In genomic region chr1:63129857-63130690, GRCm38 (mm10) we compare ENCODE assay signal across 7 mouse cellular contexts. TPM values are rescaled to one million over a fixed set of nuclear protein-coding genes. Genes with fewer than 3 reads are reported as not detected.
DNase-seq lines count a peak whose midpoint lies in the region; ATAC-seq and TF ChIP-seq lines count a peak whose summit lies in the region.

No protein-coding gene starts in this region.

- H3K27me3 ChIP-seq in hindbrain, embryonic 10.5 days (ENCODE audit: insufficient read depth, poor library complexity, severe bottlenecking): no peaks in the 10 kb centered on the region
- H3K27me3 ChIP-seq in limb, embryonic 14.5 days (ENCODE audit: control insufficient read depth, insufficient read depth, low read length): no peaks in the 10 kb centered on the region
- H3K27me3 ChIP-seq in myocyte (ENCODE audit: control insufficient read depth, insufficient read depth, insufficient read length): no peaks in the 10 kb centered on the region

- no peak overlapping the region for H3ac ChIP-seq in myocyte (ENCODE audit: control insufficient read depth, insufficient read length)

- peaks cover 4% of the 10 kb centered on the region for H3K9me3 ChIP-seq in hindbrain, embryonic 10.5 days
- H3K9me3 ChIP-seq in limb, embryonic 14.5 days (ENCODE audit: control insufficient read depth, low read length): no peaks in the 10 kb centered on the region

- peak overlapping the region; percentile 42 for H3K4me3 ChIP-seq in hindbrain, embryonic 10.5 days
- peak overlapping the region; percentile 25 for H3K4me3 ChIP-seq in limb, embryonic 14.5 days (replicated peaks; ENCODE audit: low read length)
- H3K4me3 ChIP-seq in myocyte: no peak overlapping the region

- 0 out of 2 replicates have a peak overlapping the region, but pooled peaks have one; percentile 18 for H3K9ac ChIP-seq in limb, embryonic 14.5 days (ENCODE audit: low read depth, low read length, severe bottlenecking)

- peak; percentile 64 for DNase-seq in R1 (ENCODE audit: low read depth, low spot score)
- DNase-seq in hindbrain, embryonic 10.5 days (ENCODE audit: low spot score): peak; percentile 20
- DNase-seq in limb, embryonic 14.5 days (ENCODE audit: low spot score): no peak
- no peak for DNase-seq in cerebellum, adult 8-10 months
- DNase-seq in adipocyte (ENCODE audit: low spot score): no peak

- ATAC-seq in CD4-positive, CD25-positive, alpha-beta regulatory T cell, adult 4 months: peak; percentile 67
- ATAC-seq in limb, embryonic 14.5 days (ENCODE audit: low FRiP score, low read depth): peak; percentile 51; the same call in 1 of the 2 replicates

- peaks cover 25% of the 10 kb centered on the region for H3K36me3 ChIP-seq in hindbrain, embryonic 10.5 days
- H3K36me3 ChIP-seq in limb, embryonic 14.5 days (ENCODE audit: control insufficient read depth, insufficient read depth, low read length): peaks cover 2% of the 10 kb centered on the region; the same call in 1 of the 2 replicates
- H3K36me3 ChIP-seq in myocyte (ENCODE audit: control insufficient read depth, insufficient read depth): no peaks in the 10 kb centered on the region

- H3K4me2 ChIP-seq in limb, embryonic 14.5 days (replicated peaks; ENCODE audit: low read depth, low read length, severe bottlenecking): peak overlapping the region; percentile 43
- no peak overlapping the region for H3K4me2 ChIP-seq in myocyte (ENCODE audit: low read depth)

- no peaks in the 10 kb centered on the region for H3K79me2 ChIP-seq in myocyte (ENCODE audit: control insufficient read depth, insufficient read depth)

- peaks cover 13% of the 10 kb centered on the region for H3K4me1 ChIP-seq in hindbrain, embryonic 10.5 days (replicated peaks)
- no peaks in the 10 kb centered on the region for H3K4me1 ChIP-seq in limb, embryonic 14.5 days (ENCODE audit: control insufficient read depth, insufficient read depth, low read length)

- no peak for TF ChIP-seq POLR2A in limb, embryonic 14.5 days (IDR thresholded peaks at IDR 0.05; ENCODE audit: borderline replicate concordance, extremely low read depth, insufficient read depth, insufficient read length)
- TF ChIP-seq POLR2A in myocyte (IDR thresholded peaks at IDR 0.05; ENCODE audit: insufficient read length, low read depth): no peak

- WGBS in hindbrain, embryonic 10.5 days: 25% methylated on average over 18 of the region's 18 CpGs
- 18% methylated on average over 18 of the region's 18 CpGs for WGBS in limb, embryonic 14.5 days

- peak overlapping the region; percentile 68; the same call in 1 of the 2 replicates for H3K27ac ChIP-seq in hindbrain, embryonic 10.5 days
- H3K27ac ChIP-seq in limb, embryonic 14.5 days (replicated peaks; ENCODE audit: low read depth, low read length): no peak overlapping the region

TF ChIP-seq in myocyte, 11 proteins besides CTCF, POLR2A, EP300 and RAD21:
- TF ChIP-seq POLR2AphosphoS2 (IDR thresholded peaks at IDR 0.05; ENCODE audit: insufficient read length, low read depth): peak; percentile 34
- TF ChIP-seq USF1 (IDR thresholded peaks at IDR 0.05; ENCODE audit: low read depth): no peak
- no peak for TF ChIP-seq SRF (IDR thresholded peaks at IDR 0.05; ENCODE audit: control insufficient read depth, insufficient read length, low read depth)

RNA-seq across cellular contexts. Expression of gene Ino80d, which starts 15.6 kb away (rescaled TPM):
- 10 to 100 TPM; 23.8 to 36.8 TPM for polyA plus RNA-seq in CD4-positive, CD25-positive, alpha-beta regulatory T cell, adult 4 months (2017; shearing (Covaris generic))
- polyA plus RNA-seq in hindbrain, embryonic 10.5 days (2016; fragmentation: Nextera tagmentation; extraction: Ambion mirVana): 9.6 and 12.3 TPM in 2 replicates
- 10.2 and 12.1 TPM in 2 replicates for polyA plus RNA-seq in limb, embryonic 14.5 days (2012; rRNA removed)
- 10.5 and 13.3 TPM in 2 replicates for polyA plus RNA-seq in limb, embryonic 14.5 days (2014; fragmentation: Nextera tagmentation; extraction: Ambion mirVana)
- polyA plus RNA-seq in myocyte (2012; fragmentation: generic; extraction: Trizol): 1.7 TPM

RNA-seq across cellular contexts. Expression of gene Eef1b2, which starts 46.6 kb away (rescaled TPM):
- polyA plus RNA-seq in CD4-positive, CD25-positive, alpha-beta regulatory T cell, adult 4 months (2017; shearing (Covaris generic)): 1,000 to 10,000 TPM in 1 of 2 experiments, 100 to 1,000 TPM in 1; 903 to 1,182 TPM
- 512 and 606 TPM in 2 replicates for polyA plus RNA-seq in hindbrain, embryonic 10.5 days (2016; fragmentation: Nextera tagmentation; extraction: Ambion mirVana)
- 708 and 1,108 TPM in 2 replicates for polyA plus RNA-seq in limb, embryonic 14.5 days (2012; rRNA removed)
- polyA plus RNA-seq in limb, embryonic 14.5 days (2014; fragmentation: Nextera tagmentation; extraction: Ambion mirVana): 730 and 750 TPM in 2 replicates
- polyA plus RNA-seq in myocyte (2012; fragmentation: generic; extraction: Trizol): 1,523 TPM

RNA-seq across cellular contexts. Expression of gene Ndufs1, which starts 46.6 kb away (rescaled TPM):
- polyA plus RNA-seq in CD4-positive, CD25-positive, alpha-beta regulatory T cell, adult 4 months (2017; shearing (Covaris generic)): 100 to 1,000 TPM; 110 to 114 TPM
- 124 and 134 TPM in 2 replicates for polyA plus RNA-seq in hindbrain, embryonic 10.5 days (2016; fragmentation: Nextera tagmentation; extraction: Ambion mirVana)
- polyA plus RNA-seq in limb, embryonic 14.5 days (2012; rRNA removed): 83.1 and 96.3 TPM in 2 replicates
- polyA plus RNA-seq in limb, embryonic 14.5 days (2014; fragmentation: Nextera tagmentation; extraction: Ambion mirVana): 115 and 117 TPM in 2 replicates
- 58.8 TPM for polyA plus RNA-seq in myocyte (2012; fragmentation: generic; extraction: Trizol)

Comparison
In these comparisons a context has a peak if more than half of its experiments do, and no peak if none do; other contexts are left out.
1. DNase-seq: peak in R1 (single experiment) and hindbrain, embryonic 10.5 days (single experiment); none in limb, embryonic 14.5 days (single experiment), cerebellum, adult 8-10 months (single experiment) and adipocyte (single experiment).